Mouse (Mus musculus) ES-Bruce4 (cell line): ENCODE results near the gene Ttc21a. TPM values are rescaled to one million over a fixed set of nuclear protein-coding genes. Genes with fewer than 3 reads are reported as not detected.

Source experiments
- H3K27ac ChIP-seq: 2 replicates; pipeline ENCODE4 v1.5.1; 2012; ENCODE audit warnings: low read length, inconsistent platforms; ENCODE audit not compliant: insufficient read depth
- H3K27me3 ChIP-seq: 2 replicates; pipeline ENCODE4 v1.6.1; 2012; ENCODE audit warnings: mild to moderate bottlenecking, low read length, inconsistent platforms; ENCODE audit not compliant: control insufficient read depth, poor library complexity, insufficient read depth, severe bottlenecking
- H3K36me3 ChIP-seq: 2 replicates; pipeline ENCODE4 v1.6.1; 2012; ENCODE audit warnings: inconsistent platforms, mild to moderate bottlenecking, low read length, moderate library complexity; ENCODE audit not compliant: control insufficient read depth, poor library complexity, insufficient read depth, severe bottlenecking
- H3K4me1 ChIP-seq: one replicate; pipeline ENCODE4 v1.8.1; 2011; ENCODE audit warnings: low read length; ENCODE audit not compliant: control insufficient read depth, insufficient read depth
- H3K4me3 ChIP-seq: 2 replicates; pipeline ENCODE4 v1.5.1; 2011; ENCODE audit warnings: low read depth, mild to moderate bottlenecking, low read length
- H3K9ac ChIP-seq: 2 replicates; pipeline ENCODE4 v1.6.1; 2012; ENCODE audit warnings: low read depth, mild to moderate bottlenecking, inconsistent platforms; ENCODE audit not compliant: poor library complexity, severe bottlenecking
- H3K9me3 ChIP-seq: replicated peaks from 2 replicates; pipeline ENCODE4 v1.6.1; 2012; ENCODE audit warnings: mild to moderate bottlenecking, low read length, inconsistent platforms; ENCODE audit not compliant: control insufficient read depth, poor library complexity, insufficient read depth, severe bottlenecking
- CTCF ChIP-seq: IDR thresholded peaks from one replicate; pipeline ENCODE4 v1.8.1; 2011; ENCODE audit warnings: low read depth, low read length
- EP300 ChIP-seq: IDR thresholded peaks from 2 replicates; pipeline ENCODE4 v1.6.1; 2011; ENCODE audit warnings: low read depth, low read length; ENCODE audit not compliant: insufficient read depth
- POLR2A ChIP-seq: IDR thresholded peaks from one replicate; pipeline ENCODE4 v1.8.1; 2011; ENCODE audit warnings: low read length; ENCODE audit not compliant: insufficient read depth
- polyA plus RNA-seq: library from polyadenylated mRNA; stranded (reverse); fragments of >200 nt; gene quantifications from 2 replicates; pipeline ENCODE4 v1.2.4, GENCODE M21; 2011; ENCODE audit warnings: low read depth; ENCODE audit not compliant: missing spikeins, insufficient read depth, insufficient read length

The Ttc21a gene
- polyA plus RNA-seq, 1 experiment = 0.93 TPM

- Histone ChIP-seq H3K27me3 (no peaks in the 10 kb centered on the region), H3K36me3 (no peaks in the 10 kb centered on the region), H3K9ac (peak overlapping the region; percentile 73; the same call in 1 of the 2 replicates), H3K9me3 (no peaks in the 10 kb centered on the region), H3K27ac (no peak overlapping the region), H3K4me3 (no peak overlapping the region), H3K4me1 (peaks cover 5% of the 10 kb centered on the region)
- TF ChIP-seq EP300 (no peak), CTCF (no peak), POLR2A (no peak)
Measured at GRCm38 (mm10) chr9:120000761-120001160, 63.4 kb downstream of the Ttc21a start.

GRCm38 (mm10) chr9:120001945-120002725 lies 64.7 kb downstream of the Ttc21a start:
- TF ChIP-seq POLR2A = peak; percentile 25
- TF ChIP-seq CTCF = no peak
- TF ChIP-seq EP300 = 0 out of 2 replicates have a peak, but pooled peaks have one; percentile 30
- Histone ChIP-seq H3K9me3 (no peaks in the 10 kb centered on the region), H3K27me3 (no peaks in the 10 kb centered on the region), H3K9ac (peak overlapping the region; percentile 73), H3K4me1 (peaks cover 5% of the 10 kb centered on the region), H3K27ac (peak overlapping the region; percentile 88), H3K4me3 (peak overlapping the region; percentile 73), H3K36me3 (no peaks in the 10 kb centered on the region)

- Histone ChIP-seq H3K27me3 (no peaks in the 10 kb centered on the region), H3K4me1 (peaks cover 5% of the 10 kb centered on the region), H3K9ac (peak overlapping the region; percentile 73), H3K9me3 (no peaks in the 10 kb centered on the region), H3K36me3 (no peaks in the 10 kb centered on the region), H3K4me3 (no peak overlapping the region), H3K27ac (peak overlapping the region; percentile 90)
- TF ChIP-seq CTCF = no peak
- peak; percentile 68; the same call in 1 of the 2 replicates for TF ChIP-seq EP300
Measured at GRCm38 (mm10) chr9:120002893-120003292, 65.5 kb downstream of the Ttc21a start.

- Histone ChIP-seq H3K4me3 (no peak overlapping the region), H3K36me3 (no peaks in the 10 kb centered on the region), H3K27me3 (no peaks in the 10 kb centered on the region), H3K27ac (peak overlapping the region; percentile 94), H3K9me3 (no peaks in the 10 kb centered on the region), H3K9ac (no peak overlapping the region), H3K4me1 (peaks cover 5% of the 10 kb centered on the region)
- peak; percentile 75 for TF ChIP-seq EP300
- no peak for TF ChIP-seq CTCF
Measured at GRCm38 (mm10) chr9:120005936-120006335, 68.5 kb downstream of the Ttc21a start.

- Histone ChIP-seq H3K4me3 (no peak overlapping the region), H3K9ac (no peak overlapping the region), H3K27me3 (no peaks in the 10 kb centered on the region), H3K9me3 (no peaks in the 10 kb centered on the region), H3K4me1 (peaks cover 7% of the 10 kb centered on the region), H3K36me3 (no peaks in the 10 kb centered on the region), H3K27ac (no peak overlapping the region)
- TF ChIP-seq EP300 = no peak
- no peak for TF ChIP-seq CTCF
- no peak for TF ChIP-seq POLR2A
Measured at GRCm38 (mm10) chr9:120007833-120008232, 70.4 kb downstream of the Ttc21a start.

GRCm38 (mm10) chr9:120009226-120009841 lies 71.9 kb downstream of the Ttc21a start:
- no peak for TF ChIP-seq EP300
- TF ChIP-seq POLR2A = no peak
- TF ChIP-seq CTCF = no peak
- Histone ChIP-seq H3K27ac (no peak overlapping the region), H3K9me3 (no peaks in the 10 kb centered on the region), H3K36me3 (no peaks in the 10 kb centered on the region), H3K27me3 (no peaks in the 10 kb centered on the region), H3K4me1 (peaks cover 4% of the 10 kb centered on the region), H3K4me3 (no peak overlapping the region), H3K9ac (no peak overlapping the region)
